Mouse (Mus musculus) ZHBTc4 (cell line): ENCODE results near the gene Hes7.

Experiments used
- DNase-seq: peaks from one replicate; pipeline ENCODE4 v3.0.0-alpha.2; 2011; ENCODE audit warnings: low read depth, low spot score

The Hes7 gene

GRCm38 (mm10) chr11:69147546-69147945 lies 27.3 kb downstream of the Hes7 start:
- DNase-seq = no peak

- DNase-seq = no peak
Measured at GRCm38 (mm10) chr11:69148451-69148960, 28.3 kb downstream of the Hes7 start.

- no peak for DNase-seq
Measured at GRCm38 (mm10) chr11:69149728-69150127, 29.5 kb downstream of the Hes7 start.

- peak; percentile 69 for DNase-seq
Measured at GRCm38 (mm10) chr11:69150444-69150843, 30.2 kb downstream of the Hes7 start.

GRCm38 (mm10) chr11:69151004-69151403 lies 30.8 kb downstream of the Hes7 start:
- no peak for DNase-seq

GRCm38 (mm10) chr11:69153831-69154230 lies 33.6 kb downstream of the Hes7 start:
- DNase-seq = no peak

- DNase-seq = no peak
Measured at GRCm38 (mm10) chr11:69155351-69155750, 35.1 kb downstream of the Hes7 start.

GRCm38 (mm10) chr11:69156800-69157199 lies 36.6 kb downstream of the Hes7 start, which contains the start of gene Alox12b:
Alox12b (plus strand) TSS chr11:69156989.
- peak; percentile 37 for DNase-seq

GRCm38 (mm10) chr11:69169313-69169712 lies 49.1 kb downstream of the Hes7 start:
- DNase-seq = no peak

- DNase-seq = peak; percentile 64
Measured at GRCm38 (mm10) chr11:69171626-69172025, 51.4 kb downstream of the Hes7 start.

GRCm38 (mm10) chr11:69172606-69173005 lies 52.4 kb downstream of the Hes7 start:
- DNase-seq = no peak
